Mouse (Mus musculus) hematopoietic stem cell, adult 5-6 weeks (primary cell): ENCODE measurements at regions not wholly inside any gene's neighbourhood (a gene's known extent, or its start where the extent isn't known, plus 50 kb on each side); places are given as distances from the start of the nearest gene placed in this dataset.

Experiments used
- ATAC-seq, 2 experiments: fragments of 125-278 bp in 1 of 2; replicated peaks in 1 of 2; 2 replicates each; pipeline ENCODE4 v1.8.0; 2016 to 2017; ENCODE audit warnings: inconsistent platforms in 2 of 2, mild to moderate bottlenecking in 2 of 2, moderate number of reproducible peaks in 2 of 2, low read depth in 1 of 2, moderate TSS enrichment in 1 of 2; ENCODE audit not compliant: low FRiP score in 2 of 2, poor library complexity in 2 of 2, severe bottlenecking in 2 of 2, insufficient read depth in 1 of 2, low TSS enrichment in 1 of 2

- ATAC-seq: peak in 1 of 2 experiments; percentile 71; a peak in 1 of 4 replicates
Observed at GRCm38 (mm10) chr19:17275861-17276502, 96.7 kb downstream of the Gcnt1 start.
